Mouse (Mus musculus): ENCODE data around the gene Shisa3.

DNA sequence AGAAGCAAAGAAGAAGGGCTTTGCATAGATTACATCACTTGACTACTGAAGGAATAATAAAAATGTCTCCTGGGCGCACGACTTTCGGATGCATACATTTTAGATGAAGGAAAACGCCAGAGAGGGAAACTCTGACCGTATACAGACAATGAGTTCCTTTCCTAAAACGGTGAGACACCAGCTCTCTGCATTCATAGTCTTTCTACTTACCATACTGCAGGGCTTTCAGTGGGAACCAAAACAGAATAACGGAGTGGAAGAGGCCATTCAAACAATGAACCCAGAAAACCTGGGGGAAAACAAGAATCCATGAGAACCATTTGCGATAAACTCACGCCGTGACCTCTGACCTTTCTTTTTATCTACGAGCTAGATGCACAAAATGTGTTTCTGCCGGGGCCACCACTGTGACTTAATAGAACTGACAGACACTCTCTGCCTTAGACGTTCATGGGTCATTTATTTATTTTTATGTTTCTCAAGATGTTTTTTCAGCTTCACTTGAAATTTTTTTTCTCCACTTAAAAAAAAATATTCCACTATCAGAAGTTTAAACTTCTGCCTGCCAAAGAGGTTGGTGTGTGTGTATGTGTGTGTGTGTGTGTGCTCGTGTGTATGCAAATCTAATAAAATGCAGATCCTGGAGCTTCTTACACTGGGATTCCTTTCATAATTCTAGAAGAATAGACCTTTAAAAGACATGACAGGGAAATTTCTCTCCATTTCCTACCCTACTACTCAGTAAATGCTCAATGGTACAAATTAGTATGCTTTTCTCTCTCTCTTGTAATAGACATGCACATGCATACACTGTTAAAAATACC, 48.2 kb downstream of the Shisa3 start:
- no peak for TF ChIP-seq CTCF (IDR thresholded peaks at IDR 0.05; ENCODE audit: control insufficient read depth, insufficient read depth, low read length)
- no peak for TF ChIP-seq POLR2A (IDR thresholded peaks at IDR 0.05; ENCODE audit: borderline replicate concordance, control insufficient read depth, low read depth, low read length)

All from bone marrow, adult 2 months (tissue).